Mouse (Mus musculus): Measurements from ENCODE around the gene Mthfr. TPM values are rescaled to one million over a fixed set of nuclear protein-coding genes. Genes with fewer than 3 reads are reported as not detected.

Mthfr gene
- total RNA-seq, 2 experiments from 2014 or later = 8.9 to 9.3 TPM

DNA sequence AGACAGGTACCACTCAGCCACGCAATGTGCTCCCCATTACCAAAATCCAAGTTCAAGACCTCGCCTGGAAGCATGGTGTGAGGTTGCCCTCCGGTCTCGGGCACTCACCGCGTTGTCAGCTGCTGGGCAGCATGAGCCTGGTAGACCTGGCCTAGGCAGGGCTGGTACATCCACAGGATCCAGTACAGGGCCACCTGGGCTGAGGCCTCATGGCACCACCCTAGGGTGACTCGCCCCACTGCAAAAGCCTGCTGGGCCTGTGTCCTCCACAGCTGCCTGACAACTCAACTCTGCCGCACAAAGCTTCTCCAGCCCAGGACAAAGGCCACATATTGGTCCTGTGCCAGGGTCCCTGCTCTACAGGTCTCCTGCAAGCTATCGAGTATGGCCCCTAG lies 22.2 kb downstream of the Mthfr start:
- DNase-seq (ENCODE audit: low spot score) = no peak

DNA sequence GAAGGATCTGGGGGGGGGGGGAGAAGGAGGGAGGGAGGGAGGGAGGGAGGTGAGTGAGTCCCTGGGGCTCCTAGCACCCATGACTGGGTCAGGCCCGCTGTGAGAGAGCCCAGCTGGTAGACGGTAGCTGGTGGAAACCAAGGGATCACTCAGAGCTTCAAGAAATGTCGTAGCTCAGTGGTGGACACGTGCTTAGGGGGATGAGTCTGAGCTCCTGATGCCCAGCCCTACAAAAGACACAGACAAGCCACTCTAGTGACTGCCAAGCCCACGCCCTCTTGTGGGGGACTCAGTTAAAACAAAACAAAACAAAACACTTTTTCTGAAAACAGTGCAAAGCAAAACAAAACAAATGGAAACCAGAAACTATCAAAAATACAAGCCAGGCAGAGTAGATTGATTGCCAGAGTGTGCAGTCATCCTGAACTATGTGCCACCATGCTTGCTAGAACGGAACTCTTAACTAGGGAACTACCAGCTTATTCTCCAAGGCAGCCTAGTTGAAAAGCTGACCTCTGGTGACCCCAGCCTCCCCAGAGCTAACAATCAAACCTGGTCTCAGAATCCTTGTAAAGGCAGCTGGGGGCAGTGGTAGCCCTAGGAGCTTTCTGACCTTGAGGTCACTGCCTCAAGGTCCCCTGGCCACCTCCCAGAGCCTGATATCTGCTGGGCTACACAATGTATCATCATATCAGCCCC lies 27.0 kb downstream of the Mthfr start:
- DNase-seq (ENCODE audit: low spot score) = no peak

DNA sequence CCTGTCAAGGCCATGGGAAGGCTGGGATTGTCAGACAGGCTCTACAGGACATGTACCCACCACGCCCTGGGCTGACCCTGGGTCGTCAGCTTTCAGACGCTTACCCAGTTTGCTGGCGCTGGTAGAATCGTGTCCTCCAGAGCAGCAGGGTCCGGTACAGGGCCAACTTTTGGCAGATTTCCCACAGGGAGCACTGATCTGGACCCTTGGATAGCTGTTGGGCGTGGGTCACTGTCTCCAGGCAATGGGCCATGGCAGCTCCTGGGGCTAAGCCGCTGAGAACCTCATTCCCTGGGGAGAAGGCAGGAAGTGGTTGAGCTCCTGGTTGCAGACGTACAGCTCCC lies 27.5 kb downstream of the Mthfr start:
- DNase-seq (ENCODE audit: low spot score) = peak; percentile 52

DNA sequence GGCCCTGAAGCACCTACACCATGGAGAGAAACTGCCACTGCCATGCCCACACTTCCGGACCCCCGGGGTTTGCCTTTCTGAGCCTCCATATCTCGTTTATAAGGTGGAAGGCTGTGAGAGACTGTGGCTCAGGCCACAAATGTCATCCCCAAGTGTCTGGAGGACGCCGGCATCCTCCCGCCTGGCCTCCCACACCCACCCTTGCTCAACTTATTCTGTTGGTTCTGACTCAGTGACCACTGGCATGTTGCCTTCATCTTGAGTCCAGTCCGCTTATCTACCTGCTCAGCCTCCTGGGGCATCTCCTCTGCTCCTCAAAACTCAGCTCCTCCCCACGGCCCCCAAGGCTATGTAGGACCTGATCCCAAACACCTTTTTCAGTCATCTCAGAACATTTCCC lies 28.5 kb downstream of the Mthfr start:
- no peak for DNase-seq (ENCODE audit: low spot score)

DNA sequence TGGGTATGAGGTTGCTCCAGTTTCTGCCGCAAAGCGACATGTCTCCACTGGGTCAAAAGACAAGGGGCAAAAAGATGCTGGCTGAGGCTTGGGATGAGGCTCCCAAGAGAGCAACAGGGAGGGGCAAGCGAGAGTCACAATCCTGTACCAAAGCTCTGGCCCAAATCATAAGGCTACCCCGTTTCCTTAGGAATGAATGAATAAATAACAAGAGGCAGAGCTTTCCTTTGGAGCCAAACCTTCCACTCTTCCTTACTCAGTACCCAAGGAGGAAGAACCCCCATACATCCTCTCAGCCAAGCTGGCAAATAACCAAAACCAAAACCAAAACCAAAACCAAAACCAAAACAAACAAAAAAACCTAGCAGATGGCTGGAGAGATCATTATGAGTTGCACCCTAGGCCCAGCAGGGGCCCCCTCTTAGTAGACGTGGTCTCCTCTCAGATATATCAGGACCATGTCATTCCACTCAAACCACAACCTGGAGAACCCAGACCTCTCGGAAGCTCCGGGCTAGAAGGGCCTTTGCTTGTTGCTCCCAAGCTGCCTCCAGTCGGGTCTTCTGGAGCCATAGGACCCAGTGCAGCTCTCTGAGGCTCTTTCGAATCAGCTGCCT lies 30.8 kb downstream of the Mthfr start:
- DNase-seq (ENCODE audit: low spot score) = no peak

DNA sequence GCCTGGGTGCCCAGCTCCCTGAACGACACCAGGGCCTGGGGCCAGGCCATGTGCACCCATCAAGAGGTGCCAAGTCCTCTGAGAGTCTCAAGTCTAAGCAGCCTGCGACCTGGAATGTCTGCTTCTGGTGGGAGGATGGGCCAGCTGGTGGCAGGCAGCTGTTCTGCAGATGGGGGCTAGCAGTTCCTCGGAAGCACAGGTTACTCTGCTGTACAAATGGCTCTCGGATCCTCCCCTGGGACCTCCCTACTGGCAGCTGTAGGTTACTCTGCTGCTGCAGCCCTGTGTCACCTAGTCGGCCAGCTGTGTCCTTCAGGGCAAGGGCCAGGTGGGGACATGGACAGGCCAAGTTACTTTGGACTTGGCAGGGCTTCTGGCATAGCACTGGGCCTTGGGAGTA lies 32.6 kb downstream of the Mthfr start:
- DNase-seq (ENCODE audit: low spot score) = no peak

DNA sequence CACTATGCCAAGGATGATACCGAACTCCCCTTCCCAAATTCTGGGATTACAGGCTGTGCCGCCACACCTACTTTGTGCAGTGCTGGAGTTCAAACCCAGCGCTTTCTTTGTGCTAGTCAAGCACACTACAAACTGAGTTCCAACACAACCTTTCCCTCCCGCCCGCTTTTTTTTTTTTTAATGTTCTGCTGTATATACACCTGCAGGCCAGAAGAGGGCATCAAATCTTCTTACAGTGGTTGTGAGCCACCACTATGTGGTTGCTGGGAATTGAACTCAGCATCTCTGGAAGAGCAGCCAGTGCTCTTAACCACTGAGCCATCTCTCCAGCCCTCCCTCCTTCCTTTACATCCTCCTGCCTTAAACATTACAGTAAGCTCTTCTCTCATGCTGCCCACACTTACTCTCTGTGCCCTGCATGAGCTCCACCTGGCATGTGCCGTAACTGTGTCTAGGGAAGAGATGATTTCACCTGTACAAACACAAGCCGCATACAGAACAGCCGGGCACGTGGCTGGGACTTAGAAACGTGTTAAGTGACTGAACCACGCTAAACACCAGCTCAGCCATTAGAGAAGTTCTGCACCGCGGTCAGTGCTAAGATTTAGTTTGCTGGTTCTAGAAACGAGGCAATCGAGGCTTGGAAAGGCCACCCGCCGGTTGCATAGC lies 35.8 kb downstream of the Mthfr start:
- no peak for DNase-seq (ENCODE audit: low spot score)

DNA sequence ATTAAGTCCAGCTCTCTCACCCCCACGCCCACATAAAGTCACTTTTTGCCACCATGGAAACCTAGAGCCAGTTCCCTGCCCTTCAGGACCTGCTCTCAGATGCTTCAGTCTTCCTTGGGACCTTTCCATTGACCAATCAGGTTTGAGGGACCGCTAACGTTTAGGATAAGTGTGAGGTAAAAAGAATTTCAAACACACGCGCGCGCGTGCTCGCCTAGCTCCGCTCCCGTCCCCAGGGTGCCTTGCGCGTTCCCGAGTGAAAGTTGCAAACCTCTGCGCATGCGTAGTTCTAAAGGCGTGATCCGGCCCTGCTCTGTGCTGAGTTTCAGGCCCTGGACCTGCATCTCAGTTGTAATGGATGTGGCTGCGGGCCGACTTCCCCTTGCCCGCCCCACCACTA lies 36.4 kb downstream of the Mthfr start:
- DNase-seq (ENCODE audit: low spot score) = peak; percentile 78

DNA sequence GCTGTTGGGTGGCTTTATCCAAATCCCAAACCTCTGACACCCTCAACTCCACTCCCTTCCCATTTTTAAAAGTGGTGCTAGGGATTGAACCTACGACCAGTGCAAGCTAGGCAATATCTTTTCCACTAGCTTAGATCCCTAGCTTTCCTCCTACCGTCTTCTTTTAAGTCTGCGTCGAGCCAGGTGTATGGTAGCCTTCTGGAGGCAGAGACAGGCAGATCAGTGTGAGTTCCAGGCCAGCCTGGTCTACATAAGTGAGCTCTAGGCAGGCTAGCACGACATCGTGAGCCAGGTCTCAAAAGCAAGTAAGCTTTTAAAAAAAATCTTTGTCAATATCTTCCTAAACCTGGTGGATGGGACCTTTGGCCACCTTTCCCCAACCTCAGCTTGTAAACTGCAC lies 37.0 kb downstream of the Mthfr start:
- DNase-seq (ENCODE audit: low spot score) = no peak

DNA sequence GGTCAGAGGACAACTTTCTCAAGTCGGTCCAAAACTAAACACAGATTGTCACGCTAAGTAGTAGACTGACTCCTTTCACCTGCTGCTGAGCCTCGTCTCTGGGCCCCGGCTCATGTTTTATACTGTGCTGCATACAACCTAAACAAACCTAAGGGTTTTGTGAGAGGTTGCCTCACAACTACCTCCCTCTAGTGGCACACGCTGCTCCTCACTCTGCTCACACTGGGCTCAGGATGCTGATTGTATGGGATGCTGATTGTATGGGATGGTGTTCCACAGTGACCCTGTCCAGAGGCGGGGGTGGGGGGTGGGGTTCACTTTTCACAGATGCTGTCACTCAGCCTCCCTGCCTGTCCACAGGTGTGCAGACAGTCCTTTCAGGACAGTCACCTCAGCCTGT lies 40.3 kb downstream of the Mthfr start:
- no peak for DNase-seq (ENCODE audit: low spot score)

DNA sequence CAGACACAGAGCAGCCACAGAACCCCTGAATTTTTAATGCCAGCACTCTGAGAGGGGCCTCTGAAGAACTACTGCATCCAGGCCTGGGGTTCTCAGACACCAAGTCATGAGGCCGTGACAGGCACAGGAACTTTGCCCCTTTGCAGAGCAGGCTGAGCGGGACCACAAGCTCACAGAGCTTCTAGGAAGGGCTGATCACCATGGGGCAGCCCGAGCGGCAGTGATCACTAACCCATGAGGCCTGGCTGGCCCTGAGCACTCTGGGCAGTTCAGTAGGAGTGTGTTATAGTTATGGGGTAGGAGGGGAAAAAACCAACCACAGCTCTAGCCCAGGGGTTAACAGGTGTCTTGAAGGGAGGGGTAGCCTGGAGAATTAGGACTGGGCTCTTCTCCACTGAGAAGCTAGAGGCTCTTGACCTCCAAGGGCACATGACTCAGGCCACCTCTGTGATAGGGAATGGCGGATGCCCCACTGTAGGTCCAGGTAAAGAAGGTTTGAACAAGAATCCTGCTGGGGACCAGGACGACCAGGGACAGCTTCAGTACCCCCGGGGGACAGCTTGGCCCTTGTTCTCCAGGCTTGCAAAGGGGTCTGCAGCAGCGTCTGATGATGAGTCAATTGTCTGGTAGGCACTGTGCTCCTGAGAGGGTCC lies 41.2 kb downstream of the Mthfr start:
- DNase-seq (ENCODE audit: low spot score) = no peak

DNA sequence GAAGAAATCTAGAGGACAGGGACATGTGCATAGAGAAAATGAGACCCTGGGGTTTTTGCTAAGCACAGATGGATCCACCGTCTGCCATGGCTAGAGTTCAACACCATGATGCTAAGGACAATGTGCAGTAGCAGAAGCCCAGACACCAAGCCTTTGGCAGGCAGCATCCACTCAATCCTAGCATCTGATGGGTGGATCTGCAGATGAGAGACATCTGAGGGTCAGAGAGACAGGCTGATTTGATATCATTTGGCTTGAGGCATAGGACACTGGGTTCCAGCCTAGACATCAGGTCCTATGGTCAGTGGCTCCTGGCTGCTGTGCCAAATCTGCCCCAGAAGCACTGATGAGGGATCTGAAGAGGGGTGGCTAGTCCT lies 41.7 kb downstream of the Mthfr start:
- DNase-seq (ENCODE audit: low spot score) = no peak

DNA sequence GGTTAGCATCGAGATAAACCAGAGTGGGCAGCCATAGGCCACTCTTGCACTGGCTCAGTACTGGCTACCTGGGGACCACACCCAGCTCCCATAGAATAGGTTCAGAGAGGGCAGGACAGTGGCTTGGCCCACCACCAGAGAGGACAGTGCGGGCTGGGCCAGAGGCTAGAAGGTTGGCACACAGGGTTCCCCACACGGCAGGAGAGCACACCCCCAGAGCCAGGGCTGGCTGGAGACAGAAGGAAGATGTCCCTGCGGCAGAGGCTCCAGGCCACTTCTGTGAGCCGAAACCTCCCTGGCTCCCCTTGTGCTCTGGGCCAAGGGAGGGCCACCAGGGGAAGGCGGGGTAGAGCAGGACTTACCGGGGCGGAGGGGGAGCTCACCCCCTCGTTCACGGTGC lies 42.3 kb downstream of the Mthfr start:
- DNase-seq (ENCODE audit: low spot score) = no peak

DNA sequence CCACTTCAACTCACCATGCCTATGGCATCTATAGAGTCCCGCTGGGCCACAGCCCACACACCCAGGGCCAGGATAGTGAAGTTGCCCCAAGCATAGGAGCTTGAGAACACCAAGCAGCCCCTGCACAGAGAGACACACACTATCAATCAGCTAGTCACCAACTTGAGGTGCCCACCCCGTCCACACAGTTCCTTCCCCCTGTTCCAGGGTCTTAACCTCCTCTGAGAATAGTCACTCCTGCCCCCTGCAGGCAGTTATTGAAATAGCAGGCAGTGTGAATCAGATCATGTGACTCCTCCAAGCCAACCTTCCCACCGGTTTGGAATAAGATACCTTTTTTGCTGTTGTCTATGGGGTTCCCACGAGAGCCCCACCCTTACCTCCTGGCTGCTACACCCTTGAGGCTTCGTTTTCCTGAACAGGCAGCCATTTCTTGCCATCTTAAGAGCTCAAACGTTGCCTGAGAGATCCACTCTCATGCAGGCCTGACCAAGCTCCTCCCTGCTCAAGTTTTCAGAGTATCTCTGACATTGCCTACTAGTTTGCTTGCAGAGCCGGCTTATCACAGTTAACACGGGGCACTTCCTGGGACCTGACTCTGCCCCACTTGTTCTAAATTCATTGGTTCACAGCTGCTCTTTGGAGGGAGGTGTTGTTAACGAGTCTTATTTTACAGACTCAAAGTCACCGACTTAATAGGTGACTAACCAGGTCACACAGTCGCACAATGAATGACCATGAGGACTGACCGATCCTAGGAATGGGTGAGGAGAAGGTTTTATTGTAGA lies 43.6 kb downstream of the Mthfr start:
- peak; percentile 74 for DNase-seq (ENCODE audit: low spot score)

DNA sequence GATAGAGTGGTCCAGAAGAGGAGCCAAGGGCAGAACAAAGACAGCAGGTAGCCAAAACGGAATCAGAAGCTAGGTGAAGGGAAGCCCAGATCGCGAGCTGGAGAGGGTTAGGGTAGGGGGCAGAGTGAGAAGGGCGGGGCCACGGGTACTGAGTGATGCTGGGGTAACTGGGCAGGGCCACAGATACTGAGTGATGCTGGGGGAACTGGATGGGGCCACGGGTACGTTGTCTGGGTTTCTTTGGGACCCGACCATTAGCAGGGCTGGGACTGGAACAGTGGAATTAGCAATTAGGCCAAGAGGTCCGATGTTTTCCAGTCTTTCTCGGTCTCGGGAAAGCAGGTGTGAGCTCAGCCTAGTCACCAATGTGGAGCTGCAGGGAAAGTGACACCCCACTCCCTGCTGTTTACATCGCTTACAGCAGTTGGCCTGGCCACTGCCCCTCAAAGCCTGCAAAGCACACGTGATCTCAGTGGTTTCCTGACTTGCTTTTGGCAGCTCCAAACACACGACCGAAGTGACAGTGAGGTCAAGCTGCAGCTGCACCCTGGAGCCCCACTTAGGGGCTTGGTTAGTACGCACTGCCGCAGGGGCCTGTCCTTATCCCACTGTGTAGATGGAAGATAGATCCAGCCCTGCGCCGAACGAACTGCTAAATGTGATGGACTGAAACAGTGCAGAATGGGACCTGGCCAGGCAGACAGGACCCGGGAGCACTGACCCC lies 44.5 kb downstream of the Mthfr start:
- DNase-seq (ENCODE audit: low spot score) = no peak

DNA sequence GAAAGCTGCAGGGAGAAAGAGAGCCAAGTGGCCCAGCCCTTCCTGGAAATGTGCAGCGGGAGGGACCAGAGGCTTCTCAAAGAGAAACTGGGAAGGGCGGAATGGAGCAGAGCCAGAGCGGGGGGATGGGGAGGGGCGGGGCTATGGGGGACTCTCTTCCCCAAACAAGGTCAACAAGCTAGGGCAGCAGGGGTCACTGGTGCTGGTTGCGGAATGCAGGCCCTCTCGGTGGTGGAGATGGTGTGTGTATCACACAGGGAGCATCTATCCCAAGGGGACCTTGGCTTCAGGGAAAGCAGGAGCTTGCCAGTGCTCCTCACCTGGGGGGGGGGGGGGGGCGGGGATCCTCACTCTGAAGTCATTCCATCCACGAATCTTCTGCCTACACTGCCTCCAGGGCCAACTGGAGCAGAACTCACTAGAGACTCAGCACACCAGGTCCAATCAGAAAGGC lies 45.4 kb downstream of the Mthfr start:
- peak; percentile 65 for DNase-seq (ENCODE audit: low spot score)

DNA sequence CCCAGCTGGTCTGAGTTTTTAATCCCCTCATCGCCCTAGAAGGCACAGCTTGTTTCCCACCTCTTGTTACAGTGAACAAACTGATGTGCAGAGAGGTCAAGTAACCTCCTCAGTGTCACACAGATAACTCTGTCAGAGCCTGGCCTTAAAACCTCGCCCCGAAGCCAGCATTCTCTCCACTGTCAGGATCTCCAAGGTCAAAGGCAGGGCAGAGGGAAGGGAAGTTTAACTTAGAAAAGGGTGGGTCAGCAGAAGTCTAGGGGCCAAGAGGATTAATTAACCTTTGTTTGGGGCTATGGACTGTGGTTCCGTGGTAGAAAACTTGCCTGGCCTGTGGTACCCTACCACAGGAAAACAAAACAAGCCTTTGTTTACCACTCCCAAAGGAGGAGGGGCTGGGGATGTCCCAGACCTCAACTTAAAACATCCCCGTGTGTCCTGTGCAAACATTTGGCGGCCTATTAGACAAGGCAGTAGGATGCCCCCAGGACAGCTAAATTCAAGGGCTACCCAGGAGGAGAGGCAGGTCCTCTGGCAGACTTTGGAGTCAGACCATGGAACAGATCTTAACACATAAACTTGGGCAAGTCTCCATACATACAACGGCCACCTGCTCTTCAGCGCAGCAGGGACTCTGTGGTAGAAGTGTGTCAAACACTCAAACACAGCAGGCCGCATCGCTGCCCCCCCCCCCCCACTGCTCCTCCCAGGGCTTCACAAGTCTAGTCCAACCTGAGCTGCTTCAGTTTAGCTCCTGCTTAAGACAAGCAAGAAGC lies 46.4 kb downstream of the Mthfr start:
- DNase-seq (ENCODE audit: low spot score) = no peak

DNA sequence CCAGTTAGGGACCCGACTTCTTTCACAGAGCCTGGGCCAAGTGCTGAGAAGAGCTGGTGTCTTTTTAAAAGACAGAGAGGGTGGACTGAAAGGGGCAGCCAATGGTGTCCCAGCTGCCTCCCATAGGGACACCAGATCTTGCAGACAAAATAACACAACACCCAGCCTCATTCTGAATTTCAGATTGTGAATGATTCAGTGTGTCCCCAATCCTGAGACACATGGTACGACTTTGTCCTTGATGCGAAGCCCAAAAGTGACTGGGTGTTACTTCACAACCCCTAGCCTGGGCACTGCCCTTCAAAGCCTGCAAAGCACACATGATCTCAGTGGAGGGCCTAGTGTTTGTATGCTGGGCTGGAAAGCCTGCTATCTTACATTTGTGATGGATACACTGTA lies 47.0 kb downstream of the Mthfr start:
- DNase-seq (ENCODE audit: low spot score) = no peak

DNA sequence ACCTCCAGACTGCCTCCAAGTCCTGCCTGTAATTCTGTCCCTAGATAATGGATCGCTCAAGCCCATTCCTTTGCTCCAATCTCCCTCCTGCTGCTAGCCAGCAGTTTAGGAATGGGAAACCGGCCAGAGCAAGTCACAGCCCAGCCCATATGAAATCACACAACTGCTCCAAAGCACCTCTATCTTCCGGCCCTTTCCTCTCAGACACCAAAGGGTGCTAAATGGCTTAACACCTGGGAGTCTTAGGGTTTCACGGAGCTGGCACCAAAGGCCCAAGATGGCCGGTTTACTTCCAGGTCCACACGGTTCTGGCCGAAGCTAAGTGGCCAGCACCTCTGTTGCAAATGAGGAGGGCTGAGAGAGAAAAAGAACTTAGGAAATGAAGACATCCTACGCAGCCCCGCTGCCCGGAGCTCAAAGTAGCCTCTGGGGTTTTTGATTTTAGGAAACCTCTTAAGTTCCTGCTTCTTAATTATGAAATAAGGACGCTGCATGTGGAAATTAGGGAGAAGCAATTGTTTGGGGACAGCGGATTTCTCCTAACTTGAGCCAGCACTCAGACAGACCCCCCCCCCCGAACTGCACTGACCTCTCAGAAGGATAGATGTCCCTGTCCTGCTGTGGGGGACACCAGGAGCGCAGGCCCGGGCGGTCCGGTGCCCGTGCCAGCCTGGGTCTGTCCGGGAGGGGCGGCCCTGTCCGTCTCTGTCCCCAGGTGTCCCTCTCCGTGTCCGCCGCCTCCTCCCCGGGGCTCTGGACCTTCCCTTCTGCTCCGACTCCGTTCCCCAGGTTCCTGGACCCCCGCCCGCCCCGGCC lies 48.4 kb downstream of the Mthfr start:
- DNase-seq (ENCODE audit: low spot score) = peak; percentile 62
